Mouse (Mus musculus) neural tube, embryonic 15.5 days (tissue): ENCODE data around the gene Stard7. TPM values are rescaled to one million over a fixed set of nuclear protein-coding genes. Genes with fewer than 3 reads are reported as not detected.
"Not testable (repeated sequence)": the region's sequence is repeated elsewhere in the genome, so short reads cannot be mapped to it uniquely, and the experiment has no call there.

Experiments used
- ATAC-seq: fragments of 200-750 bp; cut with Nextera tagmentation; 2 replicates; pipeline ENCODE4 v1.8.0; 2017; ENCODE audit warnings: mild to moderate bottlenecking, moderate TSS enrichment, moderate library complexity; ENCODE audit not compliant: low FRiP score
- H3K27ac ChIP-seq: fragments of 300-500 bp; sonication (generic); replicated peaks from 2 replicates; pipeline ENCODE4 v1.5.1; 2015; ENCODE audit warnings: mild to moderate bottlenecking, inconsistent platforms
- H3K27me3 ChIP-seq: fragments of 300-500 bp; sonication (generic); replicated peaks from 2 replicates; pipeline ENCODE4 v1.6.1; 2015; ENCODE audit warnings: inconsistent platforms
- H3K36me3 ChIP-seq: fragments of 300-500 bp; sonication (generic); 2 replicates; pipeline ENCODE4 v1.6.1; 2015; ENCODE audit warnings: inconsistent platforms
- H3K4me1 ChIP-seq: fragments of 300-500 bp; sonication (generic); 2 replicates; pipeline ENCODE4 v1.6.1; 2015; ENCODE audit warnings: inconsistent platforms
- H3K4me2 ChIP-seq: fragments of 300-500 bp; sonication (generic); 2 replicates; pipeline ENCODE4 v1.6.1; 2015; ENCODE audit warnings: inconsistent platforms, mild to moderate bottlenecking, moderate library complexity
- H3K4me3 ChIP-seq: fragments of 300-500 bp; sonication (generic); replicated peaks from 2 replicates; pipeline ENCODE4 v1.5.1; 2015; ENCODE audit warnings: mild to moderate bottlenecking, inconsistent platforms
- H3K9ac ChIP-seq: fragments of 300-500 bp; sonication (generic); replicated peaks from 2 replicates; pipeline ENCODE4 v1.6.1; 2015; ENCODE audit warnings: mild to moderate bottlenecking, inconsistent platforms
- H3K9me3 ChIP-seq: fragments of 300-500 bp; sonication (generic); replicated peaks from 2 replicates; pipeline ENCODE4 v1.6.1; 2016; ENCODE audit warnings: inconsistent platforms
- WGBS: fragments of 180-500 bp; shearing (Covaris S2); methylation state at CpG from one replicate; pipeline ENCODE4 v1.1.7; 2015; ENCODE audit warnings: mixed read lengths; 5-methylcytosine and 5-hydroxymethylcytosine counted together
- polyA plus RNA-seq: library from polyadenylated mRNA; unstranded; fragments of >200 nt; fragmentation: Nextera tagmentation; extraction: Ambion mirVana; gene quantifications from 2 replicates; pipeline ENCODE4 v1.2.1, GENCODE M21; 2015

Stard7 gene
- polyA plus RNA-seq, 1 experiment from 2014 or later: 83.2 TPM

- ATAC-seq: no peak
- no peak overlapping the region for H3K4me3 ChIP-seq
- H3K4me2 ChIP-seq: no peak overlapping the region
- peaks cover 71% of the 10 kb centered on the region for H3K36me3 ChIP-seq
- H3K9me3 ChIP-seq: no peaks in the 10 kb centered on the region
- WGBS: 92% methylated on average over 4 of the region's 4 CpGs
- H3K9ac ChIP-seq: no peak overlapping the region
- no peaks in the 10 kb centered on the region for H3K4me1 ChIP-seq
- H3K27ac ChIP-seq: no peak overlapping the region
- H3K27me3 ChIP-seq: no peaks in the 10 kb centered on the region
Measured at GRCm38 (mm10) chr2:127292250-127292649, 22.2 kb downstream of the Stard7 start.

- no peaks in the 10 kb centered on the region for H3K27me3 ChIP-seq
- no peak for ATAC-seq
- no peaks in the 10 kb centered on the region for H3K9me3 ChIP-seq
- WGBS: 96% methylated on average over 7 of the region's 7 CpGs
- no peak overlapping the region for H3K9ac ChIP-seq
- H3K36me3 ChIP-seq: peaks cover 81% of the 10 kb centered on the region
- no peak overlapping the region for H3K27ac ChIP-seq
- H3K4me2 ChIP-seq: no peak overlapping the region
- H3K4me3 ChIP-seq: no peak overlapping the region
- no peaks in the 10 kb centered on the region for H3K4me1 ChIP-seq
Measured at GRCm38 (mm10) chr2:127297001-127297805, 27.2 kb downstream of the Stard7 start.

- no peak overlapping the region for H3K4me2 ChIP-seq
- no peak for ATAC-seq
- H3K27me3 ChIP-seq: no peaks in the 10 kb centered on the region
- H3K4me1 ChIP-seq: no peaks in the 10 kb centered on the region
- H3K9me3 ChIP-seq: no peaks in the 10 kb centered on the region
- H3K27ac ChIP-seq: no peak overlapping the region
- peaks cover 77% of the 10 kb centered on the region for H3K36me3 ChIP-seq
- H3K9ac ChIP-seq: no peak overlapping the region
- 100% methylated on average over 1 of the region's 1 CpGs for WGBS
- H3K4me3 ChIP-seq: no peak overlapping the region
Measured at GRCm38 (mm10) chr2:127298056-127298455, 28.0 kb downstream of the Stard7 start.

- Histone ChIP-seq H3K4me1 (no peaks in the 10 kb centered on the region), H3K27ac (no peak overlapping the region), H3K9me3 (no peaks in the 10 kb centered on the region), H3K9ac (no peak overlapping the region), H3K27me3 (no peaks in the 10 kb centered on the region), H3K36me3 (peaks cover 56% of the 10 kb centered on the region), H3K4me3 (no peak overlapping the region), H3K4me2 (no peak overlapping the region)
- 87% methylated on average over 3 of the region's 3 CpGs for WGBS
- no peak for ATAC-seq
Measured at GRCm38 (mm10) chr2:127300701-127301100, 30.7 kb downstream of the Stard7 start.

- WGBS: 96% methylated on average over 3 of the region's 3 CpGs
- peaks cover 44% of the 10 kb centered on the region for H3K36me3 ChIP-seq
- no peak overlapping the region for H3K9ac ChIP-seq
- H3K27me3 ChIP-seq: no peaks in the 10 kb centered on the region
- ATAC-seq: no peak
- no peak overlapping the region for H3K27ac ChIP-seq
- H3K4me1 ChIP-seq: no peaks in the 10 kb centered on the region
- no peak overlapping the region for H3K4me3 ChIP-seq
- no peaks in the 10 kb centered on the region for H3K9me3 ChIP-seq
- no peak overlapping the region for H3K4me2 ChIP-seq
Measured at GRCm38 (mm10) chr2:127301883-127302282, 31.9 kb downstream of the Stard7 start.

GRCm38 (mm10) chr2:127304192-127304591, 34.2 kb downstream of the Stard7 start:
- H3K9me3 ChIP-seq, H3K27ac ChIP-seq, H3K4me1 ChIP-seq, H3K4me2 ChIP-seq, H3K4me3 ChIP-seq, ATAC-seq, H3K27me3 ChIP-seq, H3K9ac ChIP-seq: not testable (repeated sequence)
- 98% methylated on average over 4 of the region's 4 CpGs for WGBS
- peaks cover 21% of the 10 kb centered on the region for H3K36me3 ChIP-seq

- H3K36me3 ChIP-seq: peaks cover 16% of the 10 kb centered on the region
- H3K4me2 ChIP-seq: no peak overlapping the region
- no peak overlapping the region for H3K27ac ChIP-seq
- H3K4me1 ChIP-seq: no peaks in the 10 kb centered on the region
- ATAC-seq: no peak
- no peak overlapping the region for H3K4me3 ChIP-seq
- H3K9me3 ChIP-seq: no peaks in the 10 kb centered on the region
- no peak overlapping the region for H3K9ac ChIP-seq
- H3K27me3 ChIP-seq: no peaks in the 10 kb centered on the region
- 87% methylated on average over 3 of the region's 3 CpGs for WGBS
Measured at GRCm38 (mm10) chr2:127304609-127305210, 34.7 kb downstream of the Stard7 start.

- Histone ChIP-seq H3K9me3 (no peaks in the 10 kb centered on the region), H3K36me3 (0 out of 2 replicates have a peak, but pooled peaks cover 4% of the 10 kb centered on the region), H3K27ac (no peak overlapping the region), H3K27me3 (no peaks in the 10 kb centered on the region), H3K4me2 (no peak overlapping the region), H3K9ac (no peak overlapping the region), H3K4me3 (no peak overlapping the region), H3K4me1 (no peaks in the 10 kb centered on the region)
- no peak for ATAC-seq
Measured at GRCm38 (mm10) chr2:127306123-127306522, 36.1 kb downstream of the Stard7 start.

GRCm38 (mm10) chr2:127307179-127307578, 37.2 kb downstream of the Stard7 start:
- Histone ChIP-seq H3K4me1 (no peaks in the 10 kb centered on the region), H3K36me3 (no peaks in the 10 kb centered on the region), H3K9me3 (no peaks in the 10 kb centered on the region), H3K4me2 (no peak overlapping the region), H3K27ac (no peak overlapping the region), H3K9ac (no peak overlapping the region), H3K4me3 (no peak overlapping the region), H3K27me3 (no peaks in the 10 kb centered on the region)
- WGBS: 46% methylated on average over 3 of the region's 3 CpGs
- no peak for ATAC-seq

GRCm38 (mm10) chr2:127308660-127309059, 38.6 kb downstream of the Stard7 start:
- 93% methylated on average over 2 of the region's 2 CpGs for WGBS
- H3K4me3 ChIP-seq: no peak overlapping the region
- H3K4me1 ChIP-seq: no peaks in the 10 kb centered on the region
- H3K27me3 ChIP-seq: no peaks in the 10 kb centered on the region
- H3K36me3 ChIP-seq: no peaks in the 10 kb centered on the region
- no peaks in the 10 kb centered on the region for H3K9me3 ChIP-seq
- no peak overlapping the region for H3K4me2 ChIP-seq
- H3K27ac ChIP-seq: no peak overlapping the region
- ATAC-seq: no peak
- no peak overlapping the region for H3K9ac ChIP-seq

GRCm38 (mm10) chr2:127310246-127310645, 40.2 kb downstream of the Stard7 start:
- Histone ChIP-seq H3K27me3 (no peaks in the 10 kb centered on the region), H3K9ac (no peak overlapping the region), H3K9me3 (no peaks in the 10 kb centered on the region), H3K4me2 (no peak overlapping the region), H3K4me1 (no peaks in the 10 kb centered on the region), H3K4me3 (no peak overlapping the region), H3K36me3 (no peaks in the 10 kb centered on the region), H3K27ac (no peak overlapping the region)
- ATAC-seq: no peak
- 59% methylated on average over 2 of the region's 2 CpGs for WGBS

- H3K9me3 ChIP-seq: no peaks in the 10 kb centered on the region
- H3K4me1 ChIP-seq: no peaks in the 10 kb centered on the region
- WGBS: 92% methylated on average over 7 of the region's 7 CpGs
- H3K27ac ChIP-seq: no peak overlapping the region
- H3K27me3 ChIP-seq: no peaks in the 10 kb centered on the region
- no peak overlapping the region for H3K4me2 ChIP-seq
- H3K36me3 ChIP-seq: no peaks in the 10 kb centered on the region
- H3K9ac ChIP-seq: no peak overlapping the region
- H3K4me3 ChIP-seq: no peak overlapping the region
- no peak for ATAC-seq
Measured at GRCm38 (mm10) chr2:127310685-127311084, 40.7 kb downstream of the Stard7 start.
